Mouse (Mus musculus) forebrain, embryonic 12.5 days (tissue): ENCODE measurements around the gene Cilp2. TPM values are rescaled to one million over a fixed set of nuclear protein-coding genes. Genes with fewer than 3 reads are reported as not detected.

Experiments
- ATAC-seq: fragments of 200-750 bp; cut with Nextera tagmentation; 2 replicates; pipeline ENCODE4 v1.8.0; 2017; ENCODE audit warnings: moderate TSS enrichment; ENCODE audit not compliant: low FRiP score
- H3K27ac ChIP-seq: fragments of 300-500 bp; sonication (generic); 2 replicates; pipeline ENCODE4 v1.5.1; 2016; ENCODE audit warnings: mild to moderate bottlenecking
- H3K27me3 ChIP-seq: fragments of 300-500 bp; sonication (generic); 2 replicates; pipeline ENCODE4 v1.6.1; 2016; ENCODE audit warnings: mild to moderate bottlenecking
- H3K36me3 ChIP-seq: fragments of 300-500 bp; sonication (generic); replicated peaks from 2 replicates; pipeline ENCODE4 v1.6.1; 2016; ENCODE audit warnings: mild to moderate bottlenecking
- H3K4me1 ChIP-seq: fragments of 300-500 bp; sonication (generic); 2 replicates; pipeline ENCODE4 v1.6.1; 2016
- H3K4me2 ChIP-seq: fragments of 300-500 bp; sonication (generic); 2 replicates; pipeline ENCODE4 v1.6.1; 2016; ENCODE audit warnings: mild to moderate bottlenecking, moderate library complexity
- H3K4me3 ChIP-seq: fragments of 300-500 bp; sonication (generic); replicated peaks from 2 replicates; pipeline ENCODE4 v1.5.1; 2016; ENCODE audit warnings: mild to moderate bottlenecking
- H3K9ac ChIP-seq: fragments of 300-500 bp; sonication (generic); 2 replicates; pipeline ENCODE4 v1.6.1; 2016; ENCODE audit warnings: mild to moderate bottlenecking
- H3K9me3 ChIP-seq: fragments of 300-500 bp; sonication (generic); 2 replicates; pipeline ENCODE4 v1.6.1; 2016
- WGBS: fragments of 180-500 bp; shearing (Covaris S2); methylation state at CpG from one replicate; pipeline ENCODE4 v1.1.7; 2016; 5-methylcytosine and 5-hydroxymethylcytosine counted together
- polyA plus RNA-seq: library from polyadenylated mRNA; unstranded; fragments of >200 nt; fragmentation: Nextera tagmentation; extraction: Ambion mirVana; gene quantifications from 2 replicates; pipeline ENCODE4 v1.2.1, GENCODE M21; 2016

The Cilp2 gene
- polyA plus RNA-seq, 1 experiment from 2014 or later, result 1.1 TPM

DNA sequence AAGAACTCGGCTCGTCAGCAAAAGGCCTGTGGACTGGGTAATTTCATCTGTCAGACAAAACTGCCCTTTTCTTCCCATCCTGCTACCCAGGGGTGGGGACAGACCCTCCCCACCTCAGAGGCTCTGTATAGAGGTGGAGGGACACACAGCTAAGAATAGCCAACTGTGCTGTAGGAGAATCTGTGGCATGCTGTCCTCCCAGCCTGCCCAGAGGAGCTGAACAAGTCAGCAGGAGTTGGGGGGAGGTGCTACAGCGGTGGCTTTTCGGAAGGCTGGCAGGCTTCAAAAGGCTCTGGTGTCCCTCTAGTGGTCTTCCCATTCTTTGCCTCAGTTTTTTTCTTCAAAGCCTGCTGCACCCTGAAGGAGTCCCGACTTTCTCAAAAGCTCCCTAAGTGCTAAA is 28.3 kb upstream of the Cilp2 start:
- Histone ChIP-seq H3K27ac (no peak overlapping the region), H3K4me2 (no peak overlapping the region), H3K9ac (no peak overlapping the region), H3K36me3 (peaks cover 69% of the 10 kb centered on the region), H3K4me3 (no peak overlapping the region), H3K9me3 (no peaks in the 10 kb centered on the region), H3K27me3 (no peaks in the 10 kb centered on the region), H3K4me1 (peaks cover 10% of the 10 kb centered on the region)
- no peak for ATAC-seq
- 49% methylated on average over 5 of the region's 5 CpGs for WGBS

DNA sequence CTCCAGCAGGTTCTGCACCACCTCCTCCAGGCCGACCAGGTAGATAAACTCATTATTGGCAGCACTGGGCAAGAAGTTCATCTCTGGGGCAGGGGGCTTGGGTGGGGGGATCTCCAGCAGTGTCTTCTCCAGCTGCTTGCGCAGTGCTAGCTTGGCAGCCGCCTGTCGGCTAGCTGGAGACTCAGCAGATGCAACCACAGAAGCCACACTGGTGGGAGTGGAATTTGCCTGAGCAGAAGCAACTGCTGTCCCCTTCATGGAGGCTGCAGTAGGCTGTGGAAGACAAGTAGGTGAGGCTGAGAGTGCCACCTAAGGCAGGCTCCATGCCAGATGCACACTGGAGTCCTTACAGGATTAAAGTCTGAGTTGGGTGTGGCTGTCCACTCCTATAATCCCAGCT is 27.0 kb upstream of the Cilp2 start:
- Histone ChIP-seq H3K9ac (no peak overlapping the region), H3K27me3 (no peaks in the 10 kb centered on the region), H3K9me3 (no peaks in the 10 kb centered on the region), H3K4me3 (no peak overlapping the region), H3K27ac (no peak overlapping the region), H3K36me3 (peaks cover 82% of the 10 kb centered on the region), H3K4me1 (no peaks in the 10 kb centered on the region), H3K4me2 (no peak overlapping the region)
- ATAC-seq, result no peak
- 88% methylated on average over 4 of the region's 4 CpGs for WGBS

DNA sequence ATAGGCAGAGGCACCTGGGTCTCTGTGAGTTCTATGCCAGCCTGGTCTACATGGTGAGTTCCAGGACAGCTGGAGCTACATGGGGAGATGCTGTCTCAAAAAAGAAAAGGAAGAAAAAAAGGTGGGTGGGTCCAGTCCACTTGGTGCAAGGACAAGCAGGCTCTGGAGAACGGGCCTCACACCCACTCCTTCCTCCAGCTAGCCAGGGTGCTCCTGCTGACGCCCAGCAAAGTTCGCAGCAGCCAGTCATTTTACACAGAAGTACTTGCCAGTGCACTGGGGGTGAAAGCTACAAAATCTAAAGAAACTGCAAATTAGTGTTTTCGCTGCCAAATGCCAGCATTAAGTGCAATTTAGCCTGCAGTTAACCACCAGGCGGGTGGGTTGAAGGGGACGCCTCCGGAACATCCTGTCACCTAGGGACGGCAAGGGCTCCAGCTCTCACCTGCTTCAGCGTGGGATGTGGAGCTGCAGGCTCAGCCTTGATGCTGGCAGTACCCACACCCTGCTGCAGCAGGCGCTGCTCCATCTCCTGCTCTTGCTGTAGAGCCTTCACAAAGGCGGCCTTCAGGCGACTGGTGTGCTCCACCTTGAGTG is 25.1 kb upstream of the Cilp2 start:
- Histone ChIP-seq H3K4me3 (no peak overlapping the region), H3K9ac (no peak overlapping the region), H3K9me3 (no peaks in the 10 kb centered on the region), H3K4me1 (no peaks in the 10 kb centered on the region), H3K27me3 (no peaks in the 10 kb centered on the region), H3K27ac (no peak overlapping the region), H3K4me2 (no peak overlapping the region), H3K36me3 (peaks cover 96% of the 10 kb centered on the region)
- ATAC-seq, result no peak
- WGBS, result 86% methylated on average over 12 of the region's 12 CpGs

DNA sequence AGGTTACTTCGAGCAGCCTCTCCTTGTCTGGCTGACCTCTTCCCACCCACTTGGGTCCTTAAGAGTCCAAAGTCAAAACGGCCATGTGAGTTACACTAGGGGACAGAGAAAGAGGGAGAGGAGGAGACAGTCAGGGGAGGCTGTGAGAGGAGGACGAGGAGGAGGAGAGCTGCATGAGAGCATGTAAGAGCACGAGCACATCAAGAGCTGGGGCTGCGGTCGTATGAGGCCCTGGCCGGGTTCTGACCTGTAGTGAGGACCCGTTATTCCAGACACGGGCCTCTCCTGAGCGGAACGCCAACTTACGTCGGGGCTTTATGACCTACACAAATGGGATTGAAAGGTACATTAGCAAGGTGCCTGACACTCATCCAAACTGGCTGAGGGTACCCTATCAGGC is 24.4 kb upstream of the Cilp2 start:
- WGBS, result 92% methylated on average over 13 of the region's 13 CpGs
- Histone ChIP-seq H3K4me3 (no peak overlapping the region), H3K9me3 (no peaks in the 10 kb centered on the region), H3K9ac (no peak overlapping the region), H3K27ac (no peak overlapping the region), H3K4me1 (no peaks in the 10 kb centered on the region), H3K27me3 (no peaks in the 10 kb centered on the region), H3K4me2 (no peak overlapping the region), H3K36me3 (peaks cover 94% of the 10 kb centered on the region)
- ATAC-seq, result no peak

DNA sequence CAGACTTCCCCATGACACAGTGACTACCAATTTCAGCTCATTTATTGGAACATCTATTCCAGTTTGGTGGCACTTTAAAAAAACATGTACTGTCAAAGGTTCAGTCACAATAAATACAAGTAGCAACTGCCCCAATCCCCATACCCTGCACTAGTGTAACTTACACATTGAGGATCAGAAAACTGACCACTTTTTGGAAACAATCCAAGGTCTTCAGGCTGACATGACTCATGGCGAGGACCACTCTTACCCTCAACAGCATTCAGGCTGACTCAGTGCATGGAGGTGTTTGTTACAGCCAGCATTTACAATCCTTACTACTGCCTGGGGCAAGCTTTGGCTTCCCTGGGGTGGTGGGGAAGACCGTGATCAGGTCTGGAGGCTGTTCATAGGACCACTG is 19.6 kb upstream of the Cilp2 start:
- no peak overlapping the region for H3K4me2 ChIP-seq
- 85% methylated on average over 2 of the region's 2 CpGs for WGBS
- H3K27ac ChIP-seq, result no peak overlapping the region
- H3K4me1 ChIP-seq, result peaks cover 18% of the 10 kb centered on the region
- H3K4me3 ChIP-seq, result no peak overlapping the region
- H3K9me3 ChIP-seq, result no peaks in the 10 kb centered on the region
- peaks cover 54% of the 10 kb centered on the region for H3K36me3 ChIP-seq
- H3K27me3 ChIP-seq, result no peaks in the 10 kb centered on the region
- H3K9ac ChIP-seq, result no peak overlapping the region
- no peak for ATAC-seq

DNA sequence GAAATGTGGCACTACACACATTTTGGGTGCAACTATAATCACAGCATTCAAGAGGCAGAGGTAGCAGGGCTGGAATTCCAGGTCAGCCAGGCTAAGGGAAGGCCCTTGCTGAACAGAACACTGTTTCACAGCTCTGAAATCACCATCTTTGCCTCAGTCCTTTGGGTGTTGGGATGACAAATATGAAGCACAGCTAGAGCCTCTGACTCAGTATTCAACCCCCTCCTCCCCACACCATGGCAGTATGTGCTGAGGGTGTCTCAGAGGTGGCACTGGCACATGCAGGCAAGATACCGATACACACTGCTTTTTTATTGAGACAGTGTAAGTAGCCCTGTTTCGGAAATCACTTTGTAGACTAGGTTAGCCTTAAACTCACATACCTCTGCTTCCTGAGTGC is 18.8 kb upstream of the Cilp2 start:
- Histone ChIP-seq H3K4me3 (no peak overlapping the region), H3K4me1 (peaks cover 21% of the 10 kb centered on the region), H3K27me3 (no peaks in the 10 kb centered on the region), H3K27ac (no peak overlapping the region), H3K9me3 (no peaks in the 10 kb centered on the region), H3K36me3 (peaks cover 46% of the 10 kb centered on the region), H3K4me2 (no peak overlapping the region), H3K9ac (no peak overlapping the region)
- no peak for ATAC-seq
- 90% methylated on average over 2 of the region's 2 CpGs for WGBS

DNA sequence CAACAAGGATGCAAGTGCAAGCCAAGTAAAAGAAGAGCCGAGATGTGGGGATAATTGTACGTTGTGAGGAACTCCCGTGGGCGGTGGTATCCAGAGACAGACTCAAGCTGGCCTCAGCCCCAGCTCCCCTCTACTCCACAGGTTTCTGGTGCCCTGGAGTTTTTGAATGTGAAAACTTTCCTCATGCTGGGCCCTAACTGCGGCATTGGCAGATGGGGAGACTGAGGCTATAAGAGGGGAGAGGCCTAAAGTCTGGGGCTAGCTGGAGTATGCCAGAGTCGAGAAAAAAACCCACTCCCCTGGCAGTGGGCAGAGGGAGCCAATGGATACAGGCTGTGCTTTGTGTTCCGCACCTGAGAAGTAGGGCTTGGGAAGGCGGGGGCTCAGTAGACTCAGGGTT is 16.6 kb upstream of the Cilp2 start:
- ATAC-seq, result no peak
- Histone ChIP-seq H3K27me3 (no peaks in the 10 kb centered on the region), H3K27ac (no peak overlapping the region), H3K4me3 (peak overlapping the region; percentile 69; the same call in 1 of the 2 replicates), H3K9ac (no peak overlapping the region), H3K36me3 (peaks cover 29% of the 10 kb centered on the region), H3K4me1 (peaks cover 37% of the 10 kb centered on the region), H3K4me2 (peak overlapping the region; percentile 89), H3K9me3 (no peaks in the 10 kb centered on the region)
- WGBS, result 85% methylated on average over 8 of the region's 8 CpGs

DNA sequence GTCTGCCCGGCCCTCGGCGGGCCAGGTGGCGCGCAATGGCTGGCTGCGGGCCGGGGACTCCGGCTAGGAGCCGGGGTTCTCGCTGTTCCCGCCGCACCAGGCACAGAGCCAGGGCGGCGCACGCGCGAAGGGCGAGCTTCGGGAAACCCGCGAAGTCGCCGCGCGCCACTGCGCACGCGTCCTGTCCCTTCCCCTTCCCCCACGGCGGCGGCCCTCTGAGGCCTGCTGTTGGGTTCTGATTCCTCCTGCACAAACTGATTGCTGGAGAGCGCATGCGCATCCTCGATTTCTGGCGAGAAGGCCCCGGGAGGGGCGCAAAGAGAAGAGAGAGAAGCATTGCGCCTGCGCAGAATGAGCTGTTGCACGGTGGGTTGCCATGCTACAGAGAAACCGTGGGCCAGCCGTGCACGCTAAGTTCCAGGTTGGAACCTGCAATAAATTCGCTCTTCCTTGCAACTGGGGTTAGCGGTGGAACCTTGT is 15.6 kb upstream of the Cilp2 start:
- peak overlapping the region; percentile 91 for H3K27ac ChIP-seq
- peaks cover 30% of the 10 kb centered on the region for H3K36me3 ChIP-seq
- H3K4me3 ChIP-seq, result peak overlapping the region; percentile 69
- H3K27me3 ChIP-seq, result no peaks in the 10 kb centered on the region
- H3K4me1 ChIP-seq, result peaks cover 40% of the 10 kb centered on the region
- H3K9ac ChIP-seq, result peak overlapping the region; percentile 73
- ATAC-seq, result peak; percentile 93
- no peaks in the 10 kb centered on the region for H3K9me3 ChIP-seq
- peak overlapping the region; percentile 89 for H3K4me2 ChIP-seq
- under 1% methylated on average over 45 of the region's 45 CpGs for WGBS

DNA sequence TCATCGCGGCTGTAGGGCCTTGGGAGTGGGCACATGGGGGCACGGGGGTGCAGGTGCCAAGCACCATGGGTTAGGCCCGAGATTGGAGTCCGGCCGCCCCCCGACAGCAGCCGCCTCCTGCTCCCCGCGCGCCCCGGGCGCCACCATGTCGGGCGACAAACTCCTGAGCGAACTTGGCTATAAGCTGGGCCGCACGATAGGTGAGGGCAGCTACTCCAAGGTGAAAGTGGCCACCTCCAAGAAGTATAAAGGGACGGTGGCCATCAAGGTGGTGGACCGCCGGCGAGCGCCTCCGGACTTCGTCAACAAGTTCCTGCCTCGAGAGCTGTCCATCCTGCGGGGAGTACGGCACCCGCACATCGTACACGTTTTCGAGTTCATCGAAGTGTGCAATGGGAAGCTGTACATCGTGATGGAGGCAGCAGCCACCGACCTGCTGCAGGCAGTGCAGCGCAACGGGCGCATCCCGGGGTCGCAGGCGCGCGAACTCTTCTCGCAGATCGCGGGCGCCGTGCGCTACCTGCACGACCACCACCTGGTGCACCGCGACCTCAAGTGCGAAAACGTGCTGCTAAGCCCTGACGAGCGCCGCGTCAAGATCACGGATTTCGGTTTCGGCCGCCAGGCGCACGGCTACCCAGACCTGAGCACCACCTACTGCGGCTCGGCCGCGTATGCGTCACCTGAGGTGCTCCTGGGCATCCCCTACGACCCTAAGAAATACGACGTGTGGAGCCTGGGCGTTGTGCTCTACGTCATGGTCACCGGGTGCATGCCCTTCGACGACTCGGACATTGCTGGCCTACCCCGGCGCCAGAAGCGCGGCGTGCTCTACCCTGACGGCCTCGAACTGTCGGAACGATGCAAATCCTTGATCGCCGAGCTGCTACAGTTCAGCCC is 14.9 kb upstream of the Cilp2 start, which contains the start of the genes Tssk6, Ndufa13 and Yjefn3:
Gene Tssk6 (plus strand): TSS at position 22 of the 900 bp plus-strand sequence.
Gene Ndufa13 (minus strand): TSS at position 396 of the 900 bp plus-strand sequence.
Gene Yjefn3 (minus strand): TSS at position 550 of the 900 bp plus-strand sequence.
- no peaks in the 10 kb centered on the region for H3K27me3 ChIP-seq
- peaks cover 26% of the 10 kb centered on the region for H3K36me3 ChIP-seq
- peak within 1 kb of the TSS; percentile 89 for H3K4me2 ChIP-seq
- peak within 1 kb of the TSS; percentile 91 for H3K27ac ChIP-seq
- H3K9ac ChIP-seq, result peak within 1 kb of the TSS; percentile 77
- 5% methylated on average over 89 of the region's 89 CpGs for WGBS
- H3K4me1 ChIP-seq, result peaks cover 42% of the 10 kb centered on the region
- peak within 1 kb of the TSS; percentile 69 for H3K4me3 ChIP-seq
- ATAC-seq, result peak; percentile 60
- no peaks in the 10 kb centered on the region for H3K9me3 ChIP-seq

DNA sequence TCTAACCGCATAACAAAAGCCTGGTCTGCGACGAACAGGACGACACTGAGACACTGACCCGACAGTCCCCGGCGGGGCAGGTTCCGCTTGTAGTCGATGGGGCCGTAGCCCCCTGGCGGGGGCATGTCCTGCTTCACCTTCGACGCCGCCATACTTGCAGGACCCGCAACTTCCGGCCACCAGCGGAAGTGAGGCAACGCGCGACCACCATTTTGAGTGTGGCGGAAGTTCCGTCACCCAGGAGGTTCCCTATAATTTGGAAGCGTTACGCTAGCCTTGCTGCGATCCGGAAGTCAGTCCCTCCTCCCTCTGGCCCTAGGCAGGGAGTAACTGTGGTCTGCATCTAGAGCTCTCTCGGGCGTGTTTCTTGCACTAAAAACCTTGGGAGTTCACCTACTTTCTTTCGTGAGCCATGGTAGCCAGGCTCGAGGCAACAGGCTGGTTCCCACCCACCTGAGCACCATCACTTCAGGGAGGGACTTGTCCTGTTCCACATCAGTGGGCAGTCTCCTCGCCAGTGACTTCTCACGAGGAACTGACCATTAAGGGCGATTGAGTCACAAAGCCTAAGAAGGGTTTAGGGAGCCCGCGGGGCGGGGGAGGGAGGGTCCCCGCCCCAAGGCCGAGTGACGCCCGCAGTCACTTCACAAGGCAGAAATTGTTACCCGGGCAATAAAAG is 14.1 kb upstream of the Cilp2 start:
- peak overlapping the region; percentile 87 for H3K27ac ChIP-seq
- H3K27me3 ChIP-seq, result no peaks in the 10 kb centered on the region
- H3K4me3 ChIP-seq, result peak overlapping the region; percentile 69
- peak overlapping the region; percentile 77 for H3K9ac ChIP-seq
- H3K4me2 ChIP-seq, result peak overlapping the region; percentile 89
- peaks cover 49% of the 10 kb centered on the region for H3K4me1 ChIP-seq
- H3K36me3 ChIP-seq, result peaks cover 23% of the 10 kb centered on the region
- 2% methylated on average over 41 of the region's 41 CpGs for WGBS
- H3K9me3 ChIP-seq, result no peaks in the 10 kb centered on the region
- ATAC-seq, result peak; percentile 68

DNA sequence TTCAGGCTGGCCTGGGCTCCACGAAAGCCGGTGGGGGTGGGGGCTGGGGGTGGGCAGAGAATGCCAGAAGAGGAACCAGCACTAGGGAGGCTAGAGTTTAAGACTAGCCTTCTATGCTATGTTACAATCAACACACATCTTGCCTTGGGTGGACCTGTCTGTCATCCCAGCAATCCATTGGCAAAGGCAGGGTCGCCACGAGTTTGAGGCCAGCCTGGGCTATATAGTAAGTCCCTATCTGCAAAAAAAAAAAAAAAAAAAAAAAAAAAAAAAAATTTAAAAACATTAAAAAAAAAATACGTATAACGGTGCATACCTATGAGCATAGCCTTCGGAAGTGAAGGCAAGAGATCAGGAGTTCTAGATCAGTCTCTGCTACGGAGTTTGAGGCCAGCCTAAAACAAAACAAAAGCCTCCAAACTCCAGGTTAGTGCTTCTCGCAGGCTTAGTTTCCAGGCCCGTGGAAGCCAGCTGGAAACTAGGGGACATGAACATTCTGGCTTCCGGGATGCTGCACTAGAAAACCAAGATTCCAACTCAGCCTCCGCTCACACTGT is 13.5 kb upstream of the Cilp2 start:
- no peaks in the 10 kb centered on the region for H3K9me3 ChIP-seq
- peak overlapping the region; percentile 69 for H3K4me3 ChIP-seq
- peaks cover 50% of the 10 kb centered on the region for H3K4me1 ChIP-seq
- H3K27me3 ChIP-seq, result no peaks in the 10 kb centered on the region
- peak overlapping the region; percentile 87 for H3K27ac ChIP-seq
- H3K4me2 ChIP-seq, result peak overlapping the region; percentile 89
- 24% methylated on average over 12 of the region's 12 CpGs for WGBS
- H3K9ac ChIP-seq, result peak overlapping the region; percentile 77
- peak; percentile 1; the same call in 1 of the 2 replicates for ATAC-seq
- H3K36me3 ChIP-seq, result peaks cover 23% of the 10 kb centered on the region

DNA sequence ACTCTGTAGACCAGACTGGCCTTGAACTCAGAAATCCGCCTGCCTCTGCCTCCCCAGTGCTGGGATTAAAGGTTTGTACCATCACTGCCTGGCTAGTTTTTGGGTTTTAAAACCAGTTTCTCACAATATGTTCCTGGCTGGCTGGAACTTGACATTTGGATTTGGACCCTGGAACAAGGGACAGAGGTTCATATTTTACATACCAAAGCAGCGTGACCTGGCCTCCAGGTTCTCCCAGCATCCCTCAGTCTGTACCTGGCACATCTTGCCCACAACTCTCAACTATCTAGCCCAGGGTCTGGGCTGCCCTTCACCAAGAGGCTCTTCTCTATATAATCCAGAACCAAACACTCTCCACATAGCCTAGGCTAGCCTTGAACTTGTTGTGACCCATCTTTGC is 12.4 kb upstream of the Cilp2 start:
- no peaks in the 10 kb centered on the region for H3K9me3 ChIP-seq
- no peak for ATAC-seq
- no peak overlapping the region for H3K9ac ChIP-seq
- no peaks in the 10 kb centered on the region for H3K27me3 ChIP-seq
- no peak overlapping the region for H3K4me3 ChIP-seq
- H3K4me1 ChIP-seq, result peaks cover 61% of the 10 kb centered on the region
- H3K4me2 ChIP-seq, result peak overlapping the region; percentile 89; the same call in 1 of the 2 replicates
- no peak overlapping the region for H3K27ac ChIP-seq
- WGBS, result 92% methylated on average over 2 of the region's 2 CpGs
- peaks cover 28% of the 10 kb centered on the region for H3K36me3 ChIP-seq
